Mouse (Mus musculus) bone marrow, adult 2 months (tissue): Measurements from ENCODE around the gene Ccdc57. TPM values are rescaled to one million over a fixed set of nuclear protein-coding genes. Genes with fewer than 3 reads are reported as not detected.

ENCODE experiments used
- H3K27ac ChIP-seq: fragments of 200-500 bp; 2 replicates; pipeline ENCODE4 v1.5.1; 2012; ENCODE audit warnings: low read depth, mild to moderate bottlenecking, control low read depth, inconsistent platforms, low read length; ENCODE audit not compliant: control insufficient read depth, poor library complexity, insufficient read depth
- H3K4me1 ChIP-seq: fragments of 200-500 bp; 2 replicates; pipeline ENCODE4 v1.6.1; 2011; ENCODE audit warnings: low read length; ENCODE audit not compliant: control insufficient read depth, insufficient read depth
- H3K4me3 ChIP-seq: fragments of 200-500 bp; replicated peaks from 2 replicates; pipeline ENCODE3; 2011; ENCODE audit warnings: mild to moderate bottlenecking, low read depth, low read length, control low read depth; ENCODE audit not compliant: control insufficient read depth
- CTCF ChIP-seq: fragments of 200-500 bp; IDR thresholded peaks from 2 replicates; pipeline ENCODE4 v1.5.1; 2011; ENCODE audit warnings: low read length, control low read depth; ENCODE audit not compliant: control insufficient read depth, insufficient read depth
- POLR2A ChIP-seq: fragments of 200-500 bp; IDR thresholded peaks from 2 replicates; pipeline ENCODE4 v1.6.1; 2011; ENCODE audit warnings: low read depth, mild to moderate bottlenecking, control low read depth, low read length, borderline replicate concordance; ENCODE audit not compliant: control insufficient read depth
- WGBS: fragments of 180-500 bp; shearing (Covaris S2); methylation state at CpG from one replicate; pipeline ENCODE4 v1.1.7; 2018; 5-methylcytosine and 5-hydroxymethylcytosine counted together
- polyA plus RNA-seq: library from polyadenylated mRNA; stranded (reverse); fragments of >200 nt; gene quantifications from 2 replicates; pipeline ENCODE4 v1.2.4, GENCODE M21; 2011; ENCODE audit warnings: low replicate concordance; ENCODE audit not compliant: missing spikeins, insufficient read depth, insufficient read length

Ccdc57 gene
- polyA plus RNA-seq, 1 experiment: 14.6 TPM

DNA sequence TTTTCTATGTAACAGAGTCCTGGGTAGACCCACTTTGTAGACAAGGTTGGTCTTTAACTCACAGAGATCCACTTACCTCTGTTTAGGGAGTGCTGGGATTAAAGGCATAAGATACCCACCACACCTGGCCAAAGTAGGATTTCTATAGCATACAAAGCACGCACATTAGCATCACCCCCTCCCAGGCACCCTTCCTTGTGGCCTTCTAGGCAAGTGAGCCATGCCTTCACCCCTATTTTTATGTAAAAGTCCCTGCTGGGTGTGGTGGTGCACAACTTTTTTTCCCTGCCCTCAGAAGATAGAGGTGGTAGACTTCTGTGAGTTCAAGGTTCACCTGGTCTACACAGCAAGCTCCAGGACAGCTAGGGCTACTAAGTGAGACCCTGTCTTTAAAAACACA, 152.8 kb downstream of the Ccdc57 start:
- WGBS: 82% methylated on average over 1 of the region's 1 CpGs

DNA sequence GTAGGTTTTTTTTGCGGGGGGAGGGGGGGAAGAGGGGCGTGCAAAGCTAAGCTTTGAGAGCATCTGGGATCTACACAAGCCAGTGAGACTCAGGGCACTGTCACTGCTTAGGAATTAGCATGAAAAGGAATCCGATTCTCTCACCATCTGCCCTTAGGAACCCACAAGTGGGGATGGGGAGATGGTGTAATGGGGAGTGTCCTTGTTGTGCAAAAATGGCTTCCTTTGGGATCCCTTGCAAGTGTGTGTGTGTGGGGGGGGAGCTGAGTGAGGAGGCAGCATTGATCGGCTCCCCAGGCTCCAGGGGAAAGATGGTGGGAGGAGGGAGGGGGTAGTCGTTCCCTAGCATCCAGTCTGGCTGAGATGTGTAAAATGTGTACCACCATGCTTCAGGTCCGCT, 155.5 kb downstream of the Ccdc57 start:
- Histone ChIP-seq H3K4me3 (no peak overlapping the region), H3K4me1 (no peaks in the 10 kb centered on the region), H3K27ac (no peak overlapping the region)
- TF ChIP-seq POLR2A: no peak
- no peak for TF ChIP-seq CTCF
- 45% methylated on average over 6 of the region's 6 CpGs for WGBS

More for the DNA sequence above, 152.8 kb downstream of the Ccdc57 start:
- Histone ChIP-seq H3K4me1 (peaks cover 3% of the 10 kb centered on the region), H3K4me3 (no peak overlapping the region), H3K27ac (no peak overlapping the region)
- TF ChIP-seq POLR2A (no peak), CTCF (no peak)

Other genes starting within 250 kb of the Ccdc57 start
- gene Cenpx, start 219.1 kb downstream of the Ccdc57 start, polyA plus RNA-seq: 39.2 and 57.8 TPM in 2 replicates
- gene Lrrc45, start 218.9 kb downstream of the Ccdc57 start, polyA plus RNA-seq: 25.5 and 41.4 TPM in 2 replicates
- gene Rac3, start 211.4 kb downstream of the Ccdc57 start, polyA plus RNA-seq: 2.4 and 5.8 TPM in 2 replicates
- gene Dcxr, start 205.6 kb downstream of the Ccdc57 start, polyA plus RNA-seq: 7.4 and 9.4 TPM in 2 replicates
- 3.8 and 8.0 TPM in 2 replicates for gene Cbr2, start 200.8 kb downstream of the Ccdc57 start, polyA plus RNA-seq
- 15.5 and 52.5 TPM in 2 replicates for gene Hmga1b, start 170.1 kb downstream of the Ccdc57 start, polyA plus RNA-seq
- 9.1 and 19.9 TPM in 2 replicates for gene Rfng, start 148.7 kb downstream of the Ccdc57 start, polyA plus RNA-seq
- gene Gps1, start 148.6 kb downstream of the Ccdc57 start, polyA plus RNA-seq: 29.6 and 38.0 TPM in 2 replicates
- 24.2 and 57.6 TPM in 2 replicates for gene Dus1l, start 136.5 kb downstream of the Ccdc57 start, polyA plus RNA-seq
- 6.1 and 16.1 TPM in 2 replicates for gene Fasn, start 108.3 kb downstream of the Ccdc57 start, polyA plus RNA-seq
- 14.3 and 50.1 TPM in 2 replicates for gene Slc16a3, start 15.6 kb upstream of the Ccdc57 start, polyA plus RNA-seq
- 35.6 and 58.3 TPM in 2 replicates for gene Csnk1d, start 58.5 kb upstream of the Ccdc57 start, polyA plus RNA-seq
- gene Cd7, start 106.5 kb upstream of the Ccdc57 start, polyA plus RNA-seq: 1.7 and 3.6 TPM in 2 replicates
- not detected in 2 replicates for gene Sectm1b, start 130.7 kb upstream of the Ccdc57 start, polyA plus RNA-seq
- gene Sectm1a, start 148.3 kb upstream of the Ccdc57 start, polyA plus RNA-seq: not detected in 2 replicates
- not detected in 2 replicates for gene Tex19.2, start 185.8 kb upstream of the Ccdc57 start, polyA plus RNA-seq
- 6.6 TPM in 1 of 2 replicates, not detected in the other for gene Tex19.1, start 213.3 kb upstream of the Ccdc57 start, polyA plus RNA-seq
- not detected in 2 replicates for gene Uts2r, start 227.4 kb upstream of the Ccdc57 start, polyA plus RNA-seq